Mouse (Mus musculus) effector memory CD4-positive, alpha-beta T cell, adult 7 months (primary cell): ENCODE measurements around the gene Atp1a3. TPM values are rescaled to one million over a fixed set of nuclear protein-coding genes. Genes with fewer than 3 reads are reported as not detected.

Experiments
- polyA plus RNA-seq: library from polyadenylated mRNA; unstranded; fragments of 100-300 nt; shearing (Covaris generic); gene quantifications from one replicate; pipeline ENCODE4 v1.2.1, GENCODE M21; 2017

Gene Atp1a3
- 5.0 TPM for polyA plus RNA-seq

DNA sequence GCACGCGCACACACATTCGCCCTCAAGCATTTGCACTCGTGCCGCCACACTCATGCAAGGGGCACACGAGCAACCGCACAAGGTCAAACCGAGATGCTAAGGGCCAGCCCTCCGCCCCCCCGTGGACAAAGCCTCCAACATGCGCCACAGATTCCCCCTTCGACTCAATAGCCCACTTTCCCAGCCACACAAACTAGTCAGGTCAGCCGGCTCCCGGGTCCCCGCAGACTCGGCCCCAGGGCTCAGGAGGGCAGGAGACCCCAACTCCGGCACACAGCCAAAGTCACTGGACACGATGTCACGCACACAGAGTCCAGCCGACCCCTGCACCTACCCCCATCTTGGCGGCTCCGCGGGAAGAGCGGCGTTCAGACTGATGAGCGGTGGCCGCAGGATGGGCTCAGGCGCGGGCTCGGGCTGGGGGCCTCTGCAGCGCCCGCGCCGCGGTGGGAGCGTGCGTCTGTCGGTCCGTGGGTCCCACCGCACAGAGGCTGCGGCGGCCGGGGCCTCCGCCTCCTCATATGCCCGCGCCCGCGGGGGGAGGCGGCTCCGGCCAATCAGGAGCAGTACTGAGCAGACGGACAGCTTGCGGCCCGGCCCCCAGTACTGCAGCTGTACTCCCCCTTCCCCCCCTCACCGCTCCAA is at the start of gene Atp1a3:
Atp1a3 (minus strand) TSS at position 538 of the 645 bp plus-strand sequence.

DNA sequence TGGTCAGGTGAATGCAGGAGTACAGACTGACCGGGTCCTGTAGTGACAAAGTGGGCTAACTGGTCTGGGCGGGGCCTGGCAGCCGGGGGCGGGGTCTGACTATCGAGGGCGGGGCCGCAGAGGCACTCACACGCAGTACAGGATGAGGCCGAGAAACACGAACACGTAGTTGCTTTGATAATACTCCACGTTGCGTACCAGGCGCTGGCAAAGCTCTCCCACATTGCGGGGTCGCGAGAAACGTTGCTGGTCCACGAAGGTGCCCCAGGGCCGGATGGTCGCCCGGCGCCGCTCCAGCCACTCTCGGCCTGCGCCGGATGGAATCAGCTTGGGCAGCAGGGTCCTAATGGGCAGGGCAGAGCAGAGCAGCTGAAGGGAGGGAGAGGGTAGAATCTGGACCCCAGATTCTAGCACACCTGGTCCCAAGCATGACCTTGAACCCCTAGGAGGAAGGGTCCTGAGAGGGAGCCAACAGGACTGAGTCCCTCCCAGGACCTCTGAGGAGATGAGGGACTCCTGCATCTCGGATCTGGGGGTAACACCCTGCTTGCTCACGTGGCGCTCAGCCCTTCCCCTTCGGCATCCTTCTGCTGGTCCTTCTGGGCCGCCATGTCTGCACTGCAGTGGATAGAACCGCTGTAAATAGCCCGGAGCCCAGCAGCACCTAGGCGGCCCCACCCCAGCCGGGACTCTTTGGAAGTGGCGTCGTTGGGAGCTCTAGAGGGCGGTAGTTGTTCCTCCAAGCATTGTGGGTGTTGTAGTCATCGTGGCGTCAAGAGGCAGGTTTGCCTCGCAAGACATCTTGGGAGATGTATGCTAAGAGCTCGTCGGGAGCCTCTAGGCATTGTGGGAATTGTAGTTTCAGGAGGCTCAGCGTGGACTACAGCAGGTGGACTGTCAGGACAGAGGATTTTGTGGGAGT is 33.5 kb downstream of the Atp1a3 start, which contains the start of gene Rabac1:
Rabac1 (minus strand) TSS at position 783 of the 922 bp plus-strand sequence.

DNA sequence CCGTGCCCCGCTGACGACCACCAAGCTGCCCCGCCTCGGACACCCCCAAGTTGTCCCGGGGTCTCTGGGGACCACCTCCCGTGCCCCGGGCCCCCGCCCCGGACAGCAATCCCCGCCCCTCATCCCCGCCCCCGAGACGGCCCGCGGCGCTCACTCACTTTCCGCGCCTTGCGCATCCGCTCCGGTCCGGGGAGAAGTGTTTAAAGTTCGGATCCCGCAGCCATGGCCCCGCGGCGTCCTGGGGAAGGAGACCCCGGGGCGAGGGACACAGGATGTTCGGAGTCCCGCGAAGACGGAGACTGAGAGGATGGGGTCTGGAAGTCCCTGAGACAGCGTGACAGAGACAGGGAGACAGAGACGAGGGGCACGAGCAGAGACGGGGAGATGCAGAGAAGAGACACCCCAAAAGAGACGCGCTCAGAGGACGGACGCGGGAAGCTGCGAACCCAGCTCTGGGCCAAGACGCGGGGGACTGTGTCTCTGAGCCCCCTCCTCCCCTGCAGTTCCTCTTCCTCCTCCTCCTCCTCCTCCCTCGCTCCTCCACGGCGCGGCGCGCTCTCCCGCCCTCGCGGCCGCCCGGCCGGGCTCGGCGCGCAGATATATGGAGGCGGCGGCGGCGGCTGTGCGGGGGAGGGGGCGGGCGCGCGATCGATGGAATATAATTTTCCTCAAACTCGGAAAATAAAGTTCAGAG is 61.4 kb downstream of the Atp1a3 start, which contains the start of gene Gm4881:
Gm4881 (minus strand) TSS at position 238 of the 694 bp plus-strand sequence.

Other genes with a start within 250 kb of the Atp1a3 start
- gene Cd177, start 245.6 kb downstream of the Atp1a3 start, polyA plus RNA-seq, result not detected
- gene Ceacam10, start 228.8 kb downstream of the Atp1a3 start, polyA plus RNA-seq, result not detected
- 29.3 TPM for gene Gm9844, start 143.7 kb downstream of the Atp1a3 start, polyA plus RNA-seq
- gene Lypd4, start 136.0 kb downstream of the Atp1a3 start, polyA plus RNA-seq, result not detected
- not detected for gene Dmrtc2, start 135.9 kb downstream of the Atp1a3 start, polyA plus RNA-seq
- 5,321 TPM for gene Rps19, start 121.6 kb downstream of the Atp1a3 start, polyA plus RNA-seq
- gene Cd79a, start 108.6 kb downstream of the Atp1a3 start, polyA plus RNA-seq, result 0.35 TPM
- 1,020 TPM for gene Arhgef1, start 103.0 kb downstream of the Atp1a3 start, polyA plus RNA-seq
- gene Gm4881, start 61.5 kb downstream of the Atp1a3 start, polyA plus RNA-seq, result not detected
- 852 TPM for gene Rabac1, start 33.2 kb downstream of the Atp1a3 start, polyA plus RNA-seq
- gene Grik5, start 66.4 kb upstream of the Atp1a3 start, polyA plus RNA-seq, result 1.6 TPM
- gene Zfp574, start 66.6 kb upstream of the Atp1a3 start, polyA plus RNA-seq, result 35.2 TPM
- 51.5 TPM for gene Pou2f2, start 173.8 kb upstream of the Atp1a3 start, polyA plus RNA-seq
- gene Dedd2, start 214.7 kb upstream of the Atp1a3 start, polyA plus RNA-seq, result 119 TPM
- 0.99 TPM for gene Zfp526, start 215.5 kb upstream of the Atp1a3 start, polyA plus RNA-seq
- gene Gsk3a, start 231.9 kb upstream of the Atp1a3 start, polyA plus RNA-seq, result 78.5 TPM
- gene Erf, start 244.8 kb upstream of the Atp1a3 start, polyA plus RNA-seq, result 4.8 TPM